Mouse (Mus musculus) erythroblast, embryonic 14.5 days (primary cell): ENCODE data around the gene Nucb2. TPM values are rescaled to one million over a fixed set of nuclear protein-coding genes. Genes with fewer than 3 reads are reported as not detected.
A peak's percentile ranks its signal among the peaks of the same experiment; 100 is the strongest.

Experiments used
- H3K27me3 ChIP-seq: 2 replicates; pipeline ENCODE4 v1.6.1; 2012; ENCODE audit warnings: inconsistent platforms; ENCODE audit not compliant: control insufficient read depth
- H3K36me3 ChIP-seq: 2 replicates; pipeline ENCODE4 v1.6.1; 2012; ENCODE audit warnings: mild to moderate bottlenecking, inconsistent platforms; ENCODE audit not compliant: control insufficient read depth
- H3K4me1 ChIP-seq: 2 replicates; pipeline ENCODE4 v1.6.1; 2012; ENCODE audit warnings: inconsistent platforms; ENCODE audit not compliant: control insufficient read depth
- H3K4me3 ChIP-seq: replicated peaks from 2 replicates; pipeline ENCODE3; 2012; ENCODE audit warnings: moderate library complexity, mild to moderate bottlenecking, inconsistent platforms
- H3K9me3 ChIP-seq: 2 replicates; pipeline ENCODE4 v1.6.1; 2012; ENCODE audit warnings: low read length, inconsistent platforms, mixed read lengths; ENCODE audit not compliant: control insufficient read depth
- GATA1 ChIP-seq: IDR thresholded peaks from 2 replicates; pipeline ENCODE4 v1.6.1; 2012; ENCODE audit warnings: low read length, inconsistent platforms, mixed read lengths
- TAL1 ChIP-seq: IDR thresholded peaks from 3 replicates; pipeline ENCODE4 v1.6.1; 2012; ENCODE audit warnings: low read length, inconsistent platforms, mixed read lengths
- polyA plus RNA-seq: library from polyadenylated mRNA; stranded (reverse); fragments of >175 nt; gene quantifications from 2 replicates; pipeline ENCODE4 v1.2.3, GENCODE M21; 2012

Nucb2 gene
- not detected in 2 replicates for polyA plus RNA-seq

DNA sequence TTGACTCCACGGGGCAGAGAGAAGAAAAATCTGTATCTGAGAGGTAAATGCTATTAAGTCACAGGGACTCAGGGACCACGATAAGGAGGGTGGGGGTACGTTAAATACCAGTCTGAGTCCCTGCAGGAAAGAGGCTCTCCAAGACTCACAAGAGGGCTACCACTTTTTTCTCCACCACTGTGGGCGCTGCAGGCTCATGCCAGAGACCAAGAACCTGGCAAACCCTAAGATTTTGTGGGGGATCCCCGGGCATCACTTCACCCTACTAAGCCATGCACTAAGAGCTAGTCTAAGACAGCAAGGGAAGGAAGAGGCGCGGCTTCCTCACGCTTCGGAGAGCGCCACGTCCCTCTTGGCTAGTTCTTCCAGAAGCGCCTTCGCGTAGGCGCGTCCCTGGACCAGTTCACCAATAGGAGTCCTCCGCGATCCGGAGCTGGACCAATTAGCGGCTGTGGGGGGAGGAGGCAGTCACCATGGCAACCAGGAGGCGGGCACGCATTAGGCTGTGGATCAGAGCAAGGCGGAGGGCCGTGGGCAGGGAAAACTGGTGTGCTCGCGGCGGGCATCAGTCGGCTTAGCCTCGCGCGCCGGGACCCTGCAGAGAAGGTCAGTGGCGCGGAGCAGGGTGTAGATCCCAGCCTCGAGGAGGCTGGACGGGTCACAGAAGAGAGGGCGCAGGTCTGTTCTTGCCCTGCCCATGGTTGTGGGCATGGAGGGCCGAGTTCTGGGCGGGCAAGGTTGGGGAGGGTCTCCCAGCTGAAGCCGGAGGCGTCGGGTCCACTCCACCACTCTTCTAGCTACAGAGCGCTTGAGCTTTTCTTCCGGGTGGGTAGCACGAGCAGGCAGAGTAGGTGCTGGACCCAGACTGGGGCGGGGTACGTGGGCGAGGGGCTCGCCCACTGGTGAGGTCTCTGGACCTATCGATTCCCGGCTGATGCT lies at the start of gene Nucb2:
TSS of gene Nucb2 (plus strand) at position 491 of the 939 bp plus-strand sequence.
- Histone ChIP-seq H3K4me3 (peak within 1 kb of the TSS; percentile 59), H3K36me3 (no peaks in the 10 kb centered on the region), H3K9me3 (no peaks in the 10 kb centered on the region), H3K4me1 (peaks cover 12% of the 10 kb centered on the region), H3K27me3 (peaks cover 7% of the 10 kb centered on the region)
- TF ChIP-seq GATA1 (no peak), TAL1 (no peak)

DNA sequence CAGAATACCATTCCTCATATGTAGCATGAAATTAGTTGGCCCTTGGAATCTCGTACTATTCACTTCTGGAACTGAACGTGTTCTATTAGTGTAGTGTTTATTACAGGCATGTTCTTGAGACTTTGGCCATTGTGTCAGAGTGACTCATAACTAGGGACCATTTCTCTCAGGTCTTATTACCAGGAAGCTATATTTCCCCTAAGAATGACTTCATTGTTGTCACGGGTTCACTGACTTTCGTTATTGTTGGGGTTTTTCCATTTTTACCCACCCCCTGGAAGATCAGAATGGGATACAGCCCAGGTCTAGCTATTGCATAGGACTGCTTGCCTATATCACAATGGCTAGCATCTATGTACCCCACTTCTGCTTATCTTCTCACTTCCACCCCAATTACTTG lies 47.2 kb upstream of the Nucb2 start:
- TF ChIP-seq GATA1 (no peak), TAL1 (no peak)
- no peaks in the 10 kb centered on the region for H3K27me3 ChIP-seq
- H3K36me3 ChIP-seq = no peaks in the 10 kb centered on the region
- H3K9me3 ChIP-seq = no peaks in the 10 kb centered on the region
- H3K4me3 ChIP-seq = no peak overlapping the region
- no peaks in the 10 kb centered on the region for H3K4me1 ChIP-seq

- H3K36me3 ChIP-seq = no peaks in the 10 kb centered on the region
- no peaks in the 10 kb centered on the region for H3K9me3 ChIP-seq
- H3K4me1 ChIP-seq = no peaks in the 10 kb centered on the region
- no peaks in the 10 kb centered on the region for H3K27me3 ChIP-seq
- H3K4me3 ChIP-seq = no peak overlapping the region
- TF ChIP-seq GATA1 (no peak), TAL1 (no peak)
Observed at GRCm38 (mm10) chr7:116457391-116457790, 46.8 kb upstream of the Nucb2 start.

GRCm38 (mm10) chr7:116458985-116459441 lies 45.2 kb upstream of the Nucb2 start:
- H3K4me3 ChIP-seq = no peak overlapping the region
- H3K27me3 ChIP-seq = no peaks in the 10 kb centered on the region
- TF ChIP-seq GATA1 (no peak), TAL1 (no peak)
- no peaks in the 10 kb centered on the region for H3K36me3 ChIP-seq
- no peaks in the 10 kb centered on the region for H3K4me1 ChIP-seq
- H3K9me3 ChIP-seq = no peaks in the 10 kb centered on the region

- no peaks in the 10 kb centered on the region for H3K27me3 ChIP-seq
- no peaks in the 10 kb centered on the region for H3K4me1 ChIP-seq
- H3K36me3 ChIP-seq = no peaks in the 10 kb centered on the region
- no peak for TF ChIP-seq TAL1
- no peak overlapping the region for H3K4me3 ChIP-seq
- no peaks in the 10 kb centered on the region for H3K9me3 ChIP-seq
Observed at GRCm38 (mm10) chr7:116462114-116462513, 42.1 kb upstream of the Nucb2 start.

DNA sequence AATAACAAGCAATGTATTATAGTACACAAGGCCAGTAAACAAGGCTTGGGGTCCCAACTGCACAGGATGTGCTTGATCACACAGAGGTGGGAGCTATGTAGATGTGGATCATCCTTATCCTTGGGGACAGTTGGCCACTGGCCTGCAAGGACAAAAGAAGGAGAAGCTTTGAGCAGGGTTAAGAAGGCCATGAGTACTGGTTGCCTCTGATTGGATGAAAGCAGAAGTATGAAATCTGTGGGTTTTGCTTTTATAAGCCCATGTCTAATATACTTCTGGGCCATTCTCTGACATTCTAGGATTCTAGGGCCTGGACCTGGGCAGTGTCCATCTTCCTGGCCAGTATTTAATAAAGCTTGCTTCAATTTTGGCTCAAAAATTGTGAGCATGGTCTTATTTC lies 28.3 kb upstream of the Nucb2 start:
- Histone ChIP-seq H3K27me3 (no peaks in the 10 kb centered on the region), H3K36me3 (no peaks in the 10 kb centered on the region), H3K4me1 (no peaks in the 10 kb centered on the region), H3K4me3 (no peak overlapping the region), H3K9me3 (no peaks in the 10 kb centered on the region)
- no peak for TF ChIP-seq GATA1
- TF ChIP-seq TAL1 = no peak

- no peaks in the 10 kb centered on the region for H3K36me3 ChIP-seq
- no peaks in the 10 kb centered on the region for H3K27me3 ChIP-seq
- TF ChIP-seq TAL1 (no peak), GATA1 (no peak)
- H3K4me1 ChIP-seq = no peaks in the 10 kb centered on the region
- no peak overlapping the region for H3K4me3 ChIP-seq
- H3K9me3 ChIP-seq = no peaks in the 10 kb centered on the region
Observed at GRCm38 (mm10) chr7:116476264-116476663, 27.9 kb upstream of the Nucb2 start.

- no peaks in the 10 kb centered on the region for H3K4me1 ChIP-seq
- TF ChIP-seq GATA1 (no peak), TAL1 (no peak)
- no peaks in the 10 kb centered on the region for H3K27me3 ChIP-seq
- no peaks in the 10 kb centered on the region for H3K9me3 ChIP-seq
- H3K36me3 ChIP-seq = no peaks in the 10 kb centered on the region
- no peak overlapping the region for H3K4me3 ChIP-seq
Observed at GRCm38 (mm10) chr7:116483106-116483505, 21.1 kb upstream of the Nucb2 start.

- no peaks in the 10 kb centered on the region for H3K4me1 ChIP-seq
- H3K4me3 ChIP-seq = no peak overlapping the region
- H3K27me3 ChIP-seq = no peaks in the 10 kb centered on the region
- no peaks in the 10 kb centered on the region for H3K36me3 ChIP-seq
- no peak for TF ChIP-seq TAL1
- TF ChIP-seq GATA1 = no peak
- H3K9me3 ChIP-seq = no peaks in the 10 kb centered on the region
Observed at GRCm38 (mm10) chr7:116483782-116484181, 20.4 kb upstream of the Nucb2 start.
